Mouse (Mus musculus) brain, embryonic 14.5 days (tissue): ENCODE results near the gene Rap1a.

ENCODE experiments used
- CTCF ChIP-seq: fragments of 200-500 bp; IDR thresholded peaks from 2 replicates; pipeline ENCODE4 v1.5.1; 2012; ENCODE audit warnings: inconsistent platforms, mild to moderate bottlenecking, moderate library complexity, borderline replicate concordance; ENCODE audit not compliant: insufficient read depth, insufficient read length; ENCODE audit errors: extremely low read depth
- POLR2A ChIP-seq: fragments of 200-500 bp; IDR thresholded peaks from 2 replicates; pipeline ENCODE4 v1.6.1; 2012; ENCODE audit warnings: mild to moderate bottlenecking, inconsistent platforms, borderline replicate concordance; ENCODE audit not compliant: poor library complexity, insufficient read depth, insufficient read length, severe bottlenecking; ENCODE audit errors: extremely low read depth

DNA sequence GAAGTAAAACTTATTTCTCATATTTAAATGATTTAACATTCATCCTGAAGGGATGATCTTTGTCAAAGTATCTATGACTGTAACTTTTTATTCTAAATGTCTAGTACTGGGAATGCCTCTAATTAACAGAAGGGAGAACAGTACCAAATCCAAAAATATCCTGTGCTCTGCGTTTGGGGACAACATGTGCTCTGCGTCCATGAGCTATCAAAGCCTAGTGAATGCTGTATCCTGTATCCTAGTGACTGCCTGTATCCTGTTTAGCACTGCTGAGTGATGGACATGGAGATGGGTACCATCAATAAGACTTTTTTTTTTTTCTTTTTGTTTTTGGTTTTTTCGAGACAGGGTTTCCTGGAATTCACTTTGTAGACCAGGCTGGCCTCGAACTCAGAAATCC, 42.5 kb downstream of the Rap1a start:
- TF ChIP-seq POLR2A (no peak), CTCF (no peak)
